Mouse (Mus musculus) thymus, adult 2 months (tissue): ENCODE results near the gene C2cd2l. TPM values are rescaled to one million over a fixed set of nuclear protein-coding genes. Genes with fewer than 3 reads are reported as not detected.
A peak's percentile ranks its signal among the peaks of the same experiment; 100 is the strongest.
"Not testable (repeated sequence)": the region's sequence is repeated elsewhere in the genome, so short reads cannot be mapped to it uniquely, and the experiment has no call there.

Source experiments
- DNase-seq: peaks from one replicate; pipeline ENCODE4 v3.0.0; 2021
- H3K27ac ChIP-seq: fragments of 200-500 bp; 2 replicates; pipeline ENCODE4 v1.5.1; 2012; ENCODE audit warnings: low read length, control low read depth; ENCODE audit not compliant: control insufficient read depth, insufficient read depth
- H3K27me3 ChIP-seq: fragments of 200-500 bp; 2 replicates; pipeline ENCODE4 v1.6.1; 2012; ENCODE audit warnings: mild to moderate bottlenecking, low read length, moderate library complexity, mixed read lengths; ENCODE audit not compliant: control insufficient read depth, insufficient read depth
- H3K36me3 ChIP-seq: fragments of 200-500 bp; 2 replicates; pipeline ENCODE4 v1.6.1; 2012; ENCODE audit warnings: mild to moderate bottlenecking, low read length, moderate library complexity; ENCODE audit not compliant: control insufficient read depth, insufficient read depth
- H3K4me1 ChIP-seq: fragments of 200-500 bp; replicated peaks from 2 replicates; pipeline ENCODE4 v1.6.1; 2012; ENCODE audit warnings: low read length; ENCODE audit not compliant: control insufficient read depth, insufficient read depth
- H3K4me3 ChIP-seq: fragments of 200-500 bp; 2 replicates; pipeline ENCODE4 v1.5.1; 2012; ENCODE audit warnings: mild to moderate bottlenecking, low read length, control low read depth, moderate library complexity; ENCODE audit not compliant: control insufficient read depth, insufficient read depth
- CTCF ChIP-seq: fragments of 200-500 bp; IDR thresholded peaks from 2 replicates; pipeline ENCODE4 v1.5.1; 2012; ENCODE audit warnings: mild to moderate bottlenecking, control low read depth, low read length, moderate library complexity, borderline replicate concordance; ENCODE audit not compliant: control insufficient read depth, poor library complexity, insufficient read depth; ENCODE audit errors: extremely low read depth
- POLR2A ChIP-seq: fragments of 200-500 bp; IDR thresholded peaks from 2 replicates; pipeline ENCODE4 v1.6.1; 2012; ENCODE audit warnings: mild to moderate bottlenecking, low read length, control low read depth, moderate library complexity; ENCODE audit not compliant: control insufficient read depth, poor library complexity, insufficient read depth; ENCODE audit errors: extremely low read depth
- WGBS: fragments of 180-500 bp; shearing (Covaris S2); methylation state at CpG from one replicate; pipeline ENCODE4 v1.1.7; 2018; 5-methylcytosine and 5-hydroxymethylcytosine counted together
- polyA plus RNA-seq: library from polyadenylated mRNA; depleted of rRNA; stranded (reverse); fragments of >200 nt; gene quantifications from 2 replicates; pipeline ENCODE4 v1.2.3, GENCODE M21; 2012

Gene C2cd2l
- polyA plus RNA-seq, 1 experiment = 110 TPM

DNA sequence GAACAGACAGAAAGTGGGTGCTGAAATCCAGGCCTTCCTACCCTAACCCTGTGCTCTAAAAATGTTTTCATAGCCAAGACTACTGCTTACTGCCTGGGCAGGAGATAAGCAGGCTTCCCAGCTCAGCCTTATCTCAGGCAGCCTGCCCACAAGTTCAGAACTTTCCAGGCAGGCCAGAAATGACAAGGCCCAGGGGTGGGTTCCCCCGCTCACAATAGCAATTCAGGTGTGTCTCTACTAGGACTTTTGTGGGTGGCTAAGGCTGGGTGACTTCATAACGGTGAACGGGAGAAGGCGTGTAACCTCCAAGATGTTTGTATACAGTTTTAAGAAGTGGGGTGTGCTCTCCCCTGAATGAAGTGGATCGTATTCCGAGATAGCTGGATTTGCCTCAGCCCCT is 23.2 kb upstream of the C2cd2l start:
- H3K27me3 ChIP-seq = no peaks in the 10 kb centered on the region
- TF ChIP-seq POLR2A = no peak
- no peak for TF ChIP-seq CTCF
- peaks cover 6% of the 10 kb centered on the region for H3K36me3 ChIP-seq
- DNase-seq = no peak
- H3K27ac ChIP-seq = no peak overlapping the region
- WGBS = 13% methylated on average over 6 of the region's 6 CpGs
- peak overlapping the region; percentile 74 for H3K4me3 ChIP-seq
- peaks cover 5% of the 10 kb centered on the region for H3K4me1 ChIP-seq

DNA sequence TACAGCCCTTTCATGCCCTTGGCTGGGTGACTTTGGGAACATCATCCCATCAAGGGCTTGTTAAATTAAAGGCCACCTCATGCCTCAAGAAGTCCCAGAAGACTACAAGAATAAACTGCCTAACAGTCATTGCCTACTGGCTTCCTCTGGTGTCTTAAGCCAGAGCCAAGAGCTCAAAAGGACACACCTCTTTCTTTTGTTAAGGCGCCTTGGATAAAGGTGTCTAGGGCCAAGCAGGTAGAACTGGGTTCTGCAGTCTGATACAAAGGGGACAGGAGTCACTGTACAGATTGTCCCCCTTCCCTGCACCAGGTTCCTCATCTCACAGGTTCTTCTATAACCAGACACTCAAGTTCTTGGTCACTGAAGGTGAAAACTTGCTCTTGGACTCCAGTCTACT is 22.5 kb upstream of the C2cd2l start:
- TF ChIP-seq CTCF = no peak
- no peak for TF ChIP-seq POLR2A
- H3K36me3 ChIP-seq = no peaks in the 10 kb centered on the region; the same call in 1 of the 2 replicates
- no peak overlapping the region for H3K27ac ChIP-seq
- H3K4me1 ChIP-seq = peaks cover 8% of the 10 kb centered on the region
- no peak for DNase-seq
- H3K4me3 ChIP-seq = no peak overlapping the region
- WGBS = 83% methylated on average over 1 of the region's 1 CpGs
- H3K27me3 ChIP-seq = no peaks in the 10 kb centered on the region

DNA sequence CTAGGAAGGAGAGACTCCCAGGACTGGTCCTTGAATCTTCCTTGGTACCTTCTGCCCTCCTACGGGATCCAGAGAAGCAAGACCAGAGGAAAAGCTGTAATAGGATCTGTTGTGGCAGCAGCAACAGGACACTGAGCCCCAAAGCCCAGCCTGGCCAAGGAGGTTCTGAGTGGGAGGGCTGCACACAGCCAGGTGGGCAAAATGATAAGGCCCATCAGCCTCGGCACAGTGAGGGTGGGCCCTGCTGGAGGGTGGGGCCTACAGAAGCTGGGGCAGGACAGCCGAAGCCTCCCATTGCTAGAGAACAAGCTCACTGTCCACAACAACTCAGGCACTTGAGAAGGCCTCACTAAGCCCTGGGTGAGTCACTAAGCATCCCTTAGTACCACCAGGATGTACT is 22.1 kb upstream of the C2cd2l start:
- peaks cover 9% of the 10 kb centered on the region for H3K4me1 ChIP-seq
- H3K36me3 ChIP-seq = no peaks in the 10 kb centered on the region
- no peak for DNase-seq
- TF ChIP-seq POLR2A = no peak
- WGBS = 86% methylated on average over 3 of the region's 3 CpGs
- no peak overlapping the region for H3K27ac ChIP-seq
- H3K27me3 ChIP-seq = no peaks in the 10 kb centered on the region
- no peak overlapping the region for H3K4me3 ChIP-seq

GRCm38 (mm10) chr9:44341487-44341886 is 21.4 kb upstream of the C2cd2l start:
- no peak for DNase-seq
- Histone ChIP-seq H3K36me3 (no peaks in the 10 kb centered on the region), H3K4me3 (no peak overlapping the region), H3K27ac (no peak overlapping the region), H3K4me1 (peaks cover 13% of the 10 kb centered on the region), H3K27me3 (no peaks in the 10 kb centered on the region)
- TF ChIP-seq POLR2A = no peak
- TF ChIP-seq CTCF = no peak
- 95% methylated on average over 5 of the region's 5 CpGs for WGBS

DNA sequence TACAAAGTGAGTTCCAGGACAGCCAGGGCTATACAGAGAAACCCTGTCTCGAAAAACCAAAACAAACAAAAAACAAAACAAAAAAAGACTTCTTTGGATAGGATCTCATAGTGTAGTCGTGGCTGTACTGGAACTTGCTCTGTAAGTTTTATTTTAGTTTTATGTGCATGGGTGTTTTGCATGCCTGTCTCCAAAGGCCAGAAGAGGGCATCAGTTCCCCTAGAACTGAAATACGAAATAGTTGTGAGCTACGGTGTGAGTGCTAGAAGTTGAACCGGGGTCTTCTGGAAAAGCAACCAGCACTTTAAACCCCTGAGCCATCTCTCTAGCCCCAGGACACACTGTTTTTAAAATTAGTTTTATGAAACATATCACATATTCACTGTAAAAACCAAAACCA is 18.5 kb upstream of the C2cd2l start:
- Histone ChIP-seq H3K36me3 (peaks cover under 1% of the 10 kb centered on the region), H3K27me3 (no peaks in the 10 kb centered on the region), H3K27ac (no peak overlapping the region), H3K4me1 (peaks cover 15% of the 10 kb centered on the region), H3K4me3 (no peak overlapping the region)
- TF ChIP-seq CTCF = no peak
- TF ChIP-seq POLR2A = no peak
- no peak for DNase-seq
- 81% methylated on average over 5 of the region's 5 CpGs for WGBS

GRCm38 (mm10) chr9:44337436-44338169 is 17.5 kb upstream of the C2cd2l start:
- WGBS = 91% methylated on average over 9 of the region's 9 CpGs
- no peak overlapping the region for H3K4me3 ChIP-seq
- TF ChIP-seq CTCF = no peak
- TF ChIP-seq POLR2A = no peak
- peaks cover 11% of the 10 kb centered on the region for H3K4me1 ChIP-seq
- H3K27ac ChIP-seq = 0 out of 2 replicates have a peak overlapping the region, but pooled peaks have one; percentile 15
- H3K36me3 ChIP-seq = peaks cover 10% of the 10 kb centered on the region
- no peaks in the 10 kb centered on the region for H3K27me3 ChIP-seq
- no peak for DNase-seq

- no peak overlapping the region for H3K4me3 ChIP-seq
- peaks cover 10% of the 10 kb centered on the region for H3K36me3 ChIP-seq
- H3K27ac ChIP-seq = no peak overlapping the region
- no peak for DNase-seq
- peaks cover 11% of the 10 kb centered on the region for H3K4me1 ChIP-seq
- TF ChIP-seq POLR2A = no peak
- TF ChIP-seq CTCF = no peak
- H3K27me3 ChIP-seq = no peaks in the 10 kb centered on the region
- WGBS = 73% methylated on average over 3 of the region's 3 CpGs
Measured at GRCm38 (mm10) chr9:44336964-44337363, 16.9 kb upstream of the C2cd2l start.

DNA sequence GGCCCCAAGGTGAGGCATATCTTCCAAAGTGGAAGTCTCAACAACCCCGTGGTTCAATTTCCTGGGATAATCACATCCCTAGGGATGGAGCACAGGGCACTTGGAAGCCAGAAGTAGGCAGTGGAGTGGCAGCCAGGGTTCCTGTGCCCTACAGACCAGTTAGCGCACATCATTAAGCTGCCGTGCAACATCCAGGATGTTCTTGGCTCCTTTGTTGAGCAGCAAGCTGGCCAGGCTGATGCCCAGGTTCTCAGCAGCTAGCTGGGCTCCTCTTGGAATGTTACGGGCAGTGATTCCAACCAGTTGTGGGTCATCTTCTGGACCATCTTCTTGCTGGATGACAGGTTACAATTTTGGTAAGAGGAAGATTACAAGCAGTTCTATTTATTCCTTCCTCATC is 16.4 kb upstream of the C2cd2l start:
- not testable (repeated sequence) for H3K27me3 ChIP-seq, DNase-seq, H3K27ac ChIP-seq
- 49% methylated on average over 4 of the region's 4 CpGs for WGBS
- Histone ChIP-seq H3K4me3 (peak overlapping the region; percentile 26), H3K36me3 (peaks cover 10% of the 10 kb centered on the region), H3K4me1 (peaks cover 11% of the 10 kb centered on the region)
